Mouse (Mus musculus): ENCODE measurements around the gene Aven.

Aven gene

DNA sequence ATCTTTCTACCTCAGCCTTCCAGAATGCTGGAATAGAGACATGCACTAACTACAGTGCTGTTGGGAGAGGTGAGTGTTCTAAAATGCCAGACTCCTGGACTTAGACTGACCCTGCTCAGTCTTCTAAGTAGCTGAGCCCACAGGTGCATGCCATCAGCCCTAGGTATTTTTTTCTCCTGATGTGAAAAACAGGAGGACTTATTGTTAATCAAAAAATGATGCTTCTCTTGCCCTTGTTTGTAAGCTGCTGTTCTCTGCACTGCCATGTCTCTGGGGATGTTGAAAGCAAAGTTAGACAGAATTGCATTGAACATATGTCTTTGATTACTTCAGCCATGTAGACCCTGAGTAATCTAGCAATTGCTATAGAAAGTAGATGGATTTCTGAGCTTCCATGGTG, 64.7 kb downstream of the Aven start:
- DNase-seq (ENCODE audit: low spot score in 2 of 2): no peak

DNA sequence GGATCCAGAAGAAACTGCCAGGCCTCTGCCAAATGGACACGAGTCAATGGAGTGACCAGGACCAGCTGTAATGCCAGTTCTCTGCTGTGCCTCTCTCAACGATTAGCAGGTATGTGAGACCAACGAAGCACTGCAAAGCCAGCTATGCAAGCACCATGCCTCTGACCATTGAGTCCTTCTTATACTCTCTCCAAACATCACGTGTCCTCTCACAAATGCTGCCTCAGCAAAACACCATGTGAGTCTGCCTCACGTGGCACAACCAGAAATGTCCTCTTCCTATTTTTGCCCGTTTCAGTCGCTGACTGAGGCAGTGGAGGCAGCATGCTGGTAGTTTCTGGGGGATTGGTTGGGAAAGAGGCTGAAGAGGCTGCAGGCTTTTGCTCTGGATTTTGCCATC, 68.8 kb downstream of the Aven start:
- DNase-seq (ENCODE audit: low spot score in 2 of 2): no peak

DNA sequence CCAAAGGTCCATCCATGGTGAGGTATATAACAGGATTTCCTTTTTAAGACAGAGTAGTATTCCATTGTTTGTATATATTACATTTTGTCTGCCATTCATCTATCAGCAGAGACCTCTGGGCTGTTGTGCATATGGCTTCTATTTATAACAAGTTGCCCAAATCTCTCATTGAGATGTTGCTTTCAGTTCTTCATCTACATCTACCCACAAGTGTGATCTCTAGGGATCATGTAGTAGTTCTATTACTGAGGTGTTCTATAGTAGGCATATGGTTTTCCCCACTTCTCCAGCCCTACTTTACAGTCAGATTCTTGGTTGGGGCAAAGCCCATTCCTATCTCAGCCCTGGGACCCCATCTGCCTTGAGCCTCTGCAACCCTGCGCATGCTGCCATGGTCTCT, 72.3 kb downstream of the Aven start:
- no peak for DNase-seq (ENCODE audit: low spot score in 2 of 2)

DNA sequence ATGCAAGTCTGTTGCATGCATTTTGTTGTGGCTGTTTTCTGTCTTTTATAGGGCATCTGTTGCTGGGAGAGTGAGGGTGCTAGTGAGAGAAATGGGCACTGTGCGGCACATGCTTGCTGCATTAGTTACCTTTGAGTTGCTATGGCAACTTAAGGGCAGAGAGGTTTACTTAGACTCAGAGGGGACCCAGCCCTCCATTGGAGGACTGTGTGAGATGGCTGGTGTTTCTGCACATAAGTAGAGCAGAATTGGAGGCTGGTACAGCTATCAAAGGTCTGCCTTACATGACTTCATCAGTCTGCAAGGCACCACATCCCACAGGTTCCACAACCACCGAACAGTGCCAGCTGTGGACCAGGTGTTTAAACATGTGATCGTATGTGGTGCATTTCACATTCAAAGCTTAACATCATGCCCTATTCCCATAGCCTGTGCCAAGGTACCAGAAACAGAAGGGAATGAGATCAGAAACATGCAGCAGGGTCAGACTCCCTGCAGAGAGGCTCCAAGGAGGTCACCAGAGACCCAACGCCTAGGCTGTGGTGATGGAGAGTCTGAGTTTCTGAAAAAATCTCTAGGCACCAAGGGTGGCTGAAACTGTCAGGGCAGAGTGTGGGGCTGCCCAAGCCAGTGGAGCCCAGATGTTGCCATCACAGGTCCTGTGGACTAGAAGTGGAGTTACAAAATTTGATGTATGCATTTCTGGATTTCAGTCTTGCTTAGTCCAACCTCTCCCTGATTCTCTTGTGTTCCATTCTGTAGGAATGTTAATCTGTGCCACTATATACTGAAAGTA, 73.7 kb downstream of the Aven start:
- DNase-seq (ENCODE audit: low spot score in 2 of 2): no peak

DNA sequence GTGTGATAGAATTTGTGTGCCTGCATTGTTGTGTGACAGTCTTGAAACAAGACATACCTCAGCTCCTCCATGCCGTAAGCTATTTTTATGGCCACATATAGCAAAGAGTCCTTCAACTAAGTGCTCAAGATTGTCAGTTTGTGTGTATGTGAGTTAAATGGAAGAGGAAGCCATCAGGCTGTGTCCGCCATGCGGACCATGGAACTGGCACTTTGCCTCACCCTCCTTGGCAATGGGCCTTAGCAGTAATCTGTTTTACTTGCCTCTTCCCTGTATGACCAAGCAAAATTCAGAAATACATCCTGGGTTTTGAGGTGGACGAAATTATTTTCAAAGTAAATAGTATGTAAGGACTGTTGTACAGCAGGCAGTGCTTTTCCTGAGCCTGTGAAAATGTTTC, 75.0 kb downstream of the Aven start:
- no peak for DNase-seq (ENCODE audit: low spot score in 2 of 2)

DNA sequence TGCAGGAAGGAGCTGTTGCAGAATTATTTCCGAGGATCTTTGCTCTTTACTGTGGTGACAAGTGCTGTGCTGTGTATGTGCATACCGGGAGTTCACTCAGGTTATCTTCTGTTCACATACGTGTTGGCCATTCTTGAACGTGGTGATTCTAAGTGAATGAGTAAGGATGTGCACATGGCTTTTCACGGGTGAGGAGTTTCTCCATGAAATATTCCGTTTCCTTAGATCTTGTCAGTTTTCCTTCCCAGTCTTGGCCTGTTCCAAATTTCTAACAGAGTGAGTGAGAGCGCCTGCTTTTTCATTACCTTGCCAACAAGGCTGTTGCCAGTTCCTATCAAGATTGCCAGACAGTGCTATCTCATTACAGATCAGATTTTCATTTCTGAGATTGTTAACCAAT, 98.2 kb downstream of the Aven start:
- DNase-seq (ENCODE audit: low spot score in 2 of 2): no peak

DNA sequence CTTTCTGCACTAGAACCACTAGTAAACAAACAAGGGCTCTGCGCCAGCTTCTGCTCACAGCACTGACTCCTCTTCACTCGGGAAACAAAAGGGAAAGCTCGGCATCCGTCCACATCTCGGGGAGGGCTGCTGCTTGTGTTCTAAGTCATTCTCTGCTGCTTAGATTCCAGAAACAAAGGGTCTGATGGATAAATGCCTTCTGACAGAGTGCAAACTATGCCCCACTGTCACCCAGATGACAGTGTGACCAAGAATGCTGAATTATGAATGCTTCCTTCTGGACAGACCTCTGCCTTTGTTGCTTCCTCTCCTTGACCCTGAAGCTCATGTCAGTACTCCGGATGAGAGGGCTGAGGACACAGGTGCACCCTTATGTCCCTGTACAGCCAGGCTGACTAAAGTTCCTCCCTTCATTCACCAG, 98.7 kb downstream of the Aven start:
- no peak for DNase-seq (ENCODE audit: low spot score in 2 of 2)

DNA sequence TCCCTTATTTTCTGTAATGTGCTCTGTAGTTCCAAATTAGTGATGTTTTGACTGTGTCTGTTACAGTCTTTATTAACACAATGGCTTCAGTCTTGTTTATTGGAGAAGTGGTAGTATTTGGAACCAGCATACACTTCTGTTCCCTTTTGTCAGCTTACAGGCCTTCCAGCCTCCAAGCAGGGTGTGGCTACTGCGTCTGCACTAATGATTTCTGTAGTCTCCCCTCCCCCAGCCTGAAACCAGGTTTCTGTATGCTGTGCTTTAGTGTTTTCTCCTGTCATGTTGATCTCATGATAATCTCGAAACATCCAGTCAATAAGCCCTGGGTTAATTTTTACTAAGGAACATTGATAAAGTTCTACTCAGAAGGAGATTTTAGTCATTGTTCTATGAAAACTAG, 100.6 kb downstream of the Aven start:
- no peak for DNase-seq (ENCODE audit: low spot score in 2 of 2)

DNA sequence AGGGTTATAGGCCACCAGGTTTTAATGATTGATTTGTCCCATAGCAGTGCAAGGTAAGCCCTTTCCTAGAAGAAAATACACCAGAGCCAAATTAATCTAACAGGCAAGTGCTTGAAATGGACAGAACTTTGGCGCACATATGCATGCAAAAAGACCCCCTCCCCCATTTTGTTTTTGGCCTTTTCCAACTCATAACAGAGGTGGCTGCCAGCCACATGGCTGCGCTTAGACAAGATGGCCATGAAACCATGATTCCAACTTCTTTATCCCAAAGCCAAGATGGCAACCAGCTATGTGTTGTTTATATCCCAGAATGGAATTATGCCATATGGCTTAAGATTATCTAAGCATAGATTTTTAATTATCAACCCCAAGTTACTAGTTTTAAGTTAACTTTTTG, 101.0 kb downstream of the Aven start:
- no peak for DNase-seq (ENCODE audit: low spot score in 2 of 2)

DNA sequence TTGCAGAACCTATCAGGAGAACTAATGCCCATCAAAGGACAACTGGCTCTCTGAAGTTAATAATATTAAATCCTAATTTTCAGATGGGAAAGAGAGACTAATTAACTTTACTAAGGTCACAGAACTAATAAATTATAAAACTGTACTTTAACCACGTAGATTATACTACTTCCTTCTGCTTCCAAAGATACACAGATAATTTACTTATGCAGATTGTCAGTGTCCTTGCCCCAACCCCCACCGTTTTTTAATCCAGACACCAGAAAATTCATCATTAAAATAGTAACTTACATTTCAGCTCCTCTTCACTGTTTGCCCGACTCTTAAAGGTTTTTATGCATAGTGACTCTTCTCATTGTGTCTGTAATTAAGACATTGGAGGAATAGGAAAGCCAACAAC, 103.0 kb downstream of the Aven start:
- no peak for DNase-seq (ENCODE audit: low spot score in 2 of 2)

DNA sequence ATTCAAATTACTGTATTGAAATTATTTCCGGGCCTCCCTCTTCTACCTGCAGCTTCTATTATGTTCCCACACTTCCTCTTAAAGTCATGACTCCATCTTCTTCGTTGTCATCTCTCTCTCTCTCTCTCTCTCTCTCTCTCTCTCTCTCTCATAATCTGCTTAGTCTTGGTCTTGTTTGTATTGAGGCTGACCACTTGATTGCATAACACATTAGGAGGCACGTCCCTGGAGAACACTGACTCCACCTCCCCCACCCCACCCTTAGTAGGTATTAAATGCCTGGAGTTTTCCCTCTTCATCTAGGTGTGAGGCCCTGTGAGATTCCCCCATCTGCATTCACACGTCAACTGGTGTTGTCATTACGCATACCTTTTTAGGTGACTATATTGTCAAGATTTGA, 103.7 kb downstream of the Aven start:
- no peak for DNase-seq (ENCODE audit: low spot score in 2 of 2)

DNA sequence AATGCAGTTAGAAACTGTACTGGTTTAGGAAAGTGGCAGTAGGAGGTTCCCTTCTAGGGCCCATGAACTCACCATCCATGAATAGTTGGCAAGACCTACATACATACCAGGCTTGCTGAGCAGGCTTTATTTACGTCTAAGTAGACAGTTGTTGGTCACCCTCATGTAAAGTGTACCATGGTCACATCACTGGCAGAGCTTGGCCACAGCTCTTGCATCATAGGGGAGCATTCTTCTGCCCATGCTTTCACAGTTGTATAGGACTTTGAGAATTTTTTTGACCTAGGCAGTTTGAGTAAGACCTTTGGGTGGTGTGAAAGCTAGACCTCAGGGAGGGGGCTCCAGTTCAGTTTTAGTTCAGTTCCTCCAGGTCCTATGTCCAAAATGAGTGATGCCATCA, 104.3 kb downstream of the Aven start:
- no peak for DNase-seq (ENCODE audit: low spot score in 2 of 2)

DNA sequence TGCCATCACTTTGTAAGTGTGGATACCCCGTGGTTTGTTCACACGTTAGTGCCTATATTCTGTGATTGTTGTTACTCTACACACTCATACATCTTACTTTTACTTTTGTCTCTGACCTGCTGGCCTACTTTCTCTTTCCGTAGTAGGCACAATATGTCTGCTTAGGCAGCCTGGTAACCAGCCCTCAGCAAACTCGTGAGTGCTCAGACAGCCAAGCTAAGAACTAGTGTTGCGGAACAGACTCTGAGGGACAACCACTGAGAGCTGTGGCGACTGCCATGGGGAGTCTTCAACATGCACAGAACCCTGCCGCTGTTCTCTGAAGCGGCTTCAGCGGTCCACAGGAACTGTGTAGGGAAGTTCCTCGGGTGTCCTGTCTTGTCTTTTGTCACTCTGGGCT, 107.5 kb downstream of the Aven start:
- no peak for DNase-seq (ENCODE audit: low spot score in 2 of 2)

DNA sequence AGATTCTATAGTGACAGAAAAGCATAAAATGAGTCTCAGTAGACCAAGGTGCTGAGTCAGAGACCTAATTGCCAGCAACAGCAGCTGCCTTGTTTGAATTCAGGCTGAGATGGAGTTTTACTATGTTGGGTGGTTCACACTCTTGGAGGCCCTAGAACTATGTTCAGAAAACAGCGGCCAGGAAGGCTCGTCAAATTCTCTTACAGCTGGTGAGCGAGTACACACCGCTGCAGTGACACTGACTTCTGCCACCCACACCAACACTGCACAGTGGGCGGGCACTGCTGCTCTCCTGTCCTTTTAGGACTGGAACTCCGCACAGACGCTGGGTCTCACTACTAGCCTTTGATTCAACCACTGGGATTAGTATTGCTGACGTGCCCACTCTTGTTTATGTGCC, 109.7 kb downstream of the Aven start:
- no peak for DNase-seq (ENCODE audit: low spot score in 2 of 2)

DNA sequence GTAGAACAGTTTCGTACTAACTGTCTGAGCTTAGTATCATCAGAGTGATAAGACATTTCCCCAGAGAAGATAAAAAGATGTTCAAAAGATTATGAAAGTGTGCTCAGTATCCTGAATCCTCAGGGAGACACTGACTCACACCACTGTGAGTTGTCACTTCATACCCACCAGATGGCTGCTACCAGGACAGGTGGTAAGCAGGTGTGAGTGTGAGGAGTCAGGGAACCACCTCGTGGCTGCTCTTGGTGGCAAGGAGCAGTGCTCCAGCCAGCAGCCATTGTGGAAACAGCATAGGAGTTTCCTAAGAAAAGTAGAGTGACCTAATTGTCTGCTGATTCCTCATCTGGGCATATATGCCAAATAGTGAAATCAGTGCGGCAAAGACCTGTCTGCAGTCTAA, 113.8 kb downstream of the Aven start:
- DNase-seq (ENCODE audit: low spot score in 2 of 2): no peak

DNA sequence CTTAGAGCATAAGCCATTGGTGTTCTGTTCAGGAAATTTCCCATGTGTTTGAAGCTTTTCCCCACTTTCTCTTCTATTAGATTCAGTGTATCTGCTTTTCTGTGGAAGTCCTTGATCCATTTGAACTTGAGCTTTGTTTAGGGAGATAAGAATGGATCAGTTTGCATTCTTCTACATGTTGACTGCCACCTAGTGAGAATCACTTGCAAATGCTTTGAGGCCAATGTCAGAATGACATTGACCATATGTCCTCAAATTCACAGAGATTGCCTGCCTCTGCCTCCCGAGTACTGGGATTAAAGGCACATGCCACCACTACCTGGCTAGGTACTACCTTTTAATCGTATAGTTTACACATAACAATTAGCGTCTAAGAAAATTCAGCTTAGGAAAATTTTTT, 119.9 kb downstream of the Aven start:
- no peak for DNase-seq (ENCODE audit: low spot score in 2 of 2)

DNA sequence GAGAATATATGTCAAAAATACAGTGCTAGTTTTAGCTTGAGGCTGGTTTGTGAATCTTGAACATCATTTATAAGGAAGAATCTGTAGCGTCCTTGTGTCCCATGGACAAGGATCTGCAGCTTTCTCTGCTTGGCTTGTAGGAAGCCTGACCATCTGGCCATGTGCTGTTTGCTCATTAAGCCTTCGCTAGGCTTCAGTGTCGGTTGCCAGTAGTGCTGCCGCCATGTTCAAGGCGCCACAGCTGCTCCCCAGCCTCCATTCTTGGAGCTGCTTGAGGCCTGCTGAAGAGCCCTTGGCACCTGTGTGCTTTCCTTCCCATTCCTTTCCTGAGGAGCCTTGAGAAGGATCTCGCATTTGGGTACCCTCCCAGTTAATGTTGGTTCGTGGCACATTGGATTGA, 121.6 kb downstream of the Aven start:
- DNase-seq (ENCODE audit: low spot score in 2 of 2): no peak

DNA sequence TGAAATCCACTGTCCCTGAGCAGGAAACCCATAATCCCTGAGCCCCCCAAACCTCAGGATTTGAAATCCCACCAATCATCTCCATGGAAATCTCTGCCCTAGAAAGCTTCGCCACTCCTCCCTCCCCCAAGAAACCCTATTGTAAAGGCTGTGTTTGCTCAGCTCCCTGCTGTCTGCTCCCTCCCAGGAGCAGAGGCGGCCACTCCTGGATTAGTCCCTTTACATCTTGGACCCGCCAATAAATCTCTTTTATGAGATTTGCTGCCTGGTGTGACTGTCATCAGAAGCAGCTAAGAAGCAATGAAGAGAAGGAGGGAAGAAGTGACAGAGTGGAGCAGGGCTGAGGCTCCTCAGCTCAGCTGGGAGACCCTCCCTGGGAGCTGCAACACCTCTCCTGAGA, 124.4 kb downstream of the Aven start:
- no peak for DNase-seq (ENCODE audit: low spot score in 2 of 2)

DNA sequence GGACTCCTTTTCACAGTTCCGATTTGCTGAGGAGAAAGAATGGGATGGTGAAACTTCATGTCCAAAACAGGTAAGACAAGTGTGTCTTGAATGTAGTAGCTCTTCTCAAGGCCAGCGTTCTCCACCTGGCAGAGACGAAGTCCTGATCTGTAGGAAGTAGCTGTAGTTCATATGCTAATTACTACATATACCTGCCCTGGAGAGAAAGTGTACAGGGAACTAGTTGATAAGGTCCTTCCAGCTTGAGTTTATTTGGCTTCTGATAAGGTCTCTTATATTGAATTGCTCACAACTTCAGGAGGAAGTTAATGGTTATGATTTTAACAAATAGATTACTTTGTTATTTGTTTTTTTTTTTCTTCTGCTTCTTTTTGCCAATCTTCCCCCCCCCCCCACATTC, 132.4 kb downstream of the Aven start:
- no peak for DNase-seq (ENCODE audit: low spot score in 2 of 2)

DNA sequence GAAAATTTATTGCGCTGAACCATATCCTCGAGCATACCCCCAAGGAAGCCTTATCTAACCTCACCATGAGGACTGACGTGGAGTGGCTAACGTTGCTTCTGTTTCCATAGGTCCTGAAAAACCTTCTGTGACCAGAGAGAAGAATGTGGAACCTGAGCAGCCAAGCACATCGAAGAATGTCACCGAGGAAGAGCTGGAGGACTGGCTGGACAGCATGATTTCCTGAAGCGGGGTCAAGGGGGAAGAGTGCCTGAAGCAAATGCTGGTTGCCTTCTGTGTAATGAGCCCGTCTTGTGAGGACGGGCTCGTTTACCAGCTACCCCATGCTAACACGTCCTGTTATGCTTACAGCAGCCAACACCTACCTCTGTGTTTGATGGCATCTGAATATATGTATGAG, 137.9 kb downstream of the Aven start:
- no peak for DNase-seq (ENCODE audit: low spot score in 2 of 2)

DNA sequence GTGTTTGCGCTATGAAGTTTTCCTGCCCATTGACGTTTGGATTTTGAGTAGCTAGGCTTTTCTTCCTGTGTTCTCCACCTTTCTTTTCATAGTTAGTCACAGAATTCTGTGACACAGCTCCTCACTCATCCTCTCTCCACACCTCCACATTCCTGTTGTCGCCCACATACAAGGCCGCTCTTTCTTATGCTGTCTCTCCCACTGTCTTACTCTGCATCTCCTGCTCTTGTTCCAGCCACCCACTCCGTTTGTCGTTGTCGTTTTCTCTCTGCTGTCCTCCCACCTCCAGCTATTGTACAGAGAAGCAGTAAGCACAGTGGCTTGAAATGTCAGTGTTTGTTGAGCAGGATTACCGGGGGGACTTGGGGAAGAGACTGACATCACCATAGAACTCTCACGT, 139.8 kb downstream of the Aven start:
- DNase-seq (ENCODE audit: low spot score in 2 of 2): no peak

DNA sequence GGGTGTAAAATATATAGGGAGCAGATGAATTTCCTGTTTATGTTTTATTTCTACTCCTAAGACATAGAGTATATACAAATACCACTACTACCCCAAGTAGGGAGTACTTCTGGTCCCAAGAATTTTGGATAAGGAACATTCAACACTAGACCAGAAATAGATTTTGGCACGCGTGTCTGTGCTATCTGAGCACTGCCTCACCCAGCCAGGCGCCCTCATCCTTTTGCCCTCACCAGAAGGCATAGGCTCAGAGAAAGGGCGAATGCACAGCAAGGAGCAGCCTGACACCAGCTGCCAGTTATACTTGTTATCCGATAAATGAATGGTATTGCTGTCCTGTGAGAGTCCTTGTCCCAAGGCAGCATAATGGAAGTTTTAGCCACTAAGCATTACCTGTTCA, 144.4 kb downstream of the Aven start:
- DNase-seq (ENCODE audit: low spot score in 2 of 2): no peak

DNA sequence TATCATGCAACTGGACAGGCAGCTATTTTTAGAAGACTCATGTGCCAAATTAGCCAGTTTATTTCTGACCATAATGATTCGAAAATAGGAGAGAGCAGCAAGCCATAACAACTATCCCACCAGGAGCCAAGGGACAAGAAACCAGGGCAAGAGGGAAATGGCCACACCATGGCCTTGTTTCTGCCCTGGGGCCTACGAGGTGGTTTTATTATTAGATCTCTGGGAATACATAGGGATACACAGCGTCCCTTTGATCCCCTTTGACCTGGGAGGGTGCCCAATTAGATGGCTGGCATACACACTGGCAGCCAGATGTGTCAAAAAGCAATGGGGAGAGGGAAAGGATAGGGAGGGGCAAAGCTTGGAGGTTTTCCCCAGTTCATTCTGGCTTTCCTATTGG, 161.1 kb downstream of the Aven start:
- no peak for DNase-seq (ENCODE audit: low spot score in 2 of 2)

DNA sequence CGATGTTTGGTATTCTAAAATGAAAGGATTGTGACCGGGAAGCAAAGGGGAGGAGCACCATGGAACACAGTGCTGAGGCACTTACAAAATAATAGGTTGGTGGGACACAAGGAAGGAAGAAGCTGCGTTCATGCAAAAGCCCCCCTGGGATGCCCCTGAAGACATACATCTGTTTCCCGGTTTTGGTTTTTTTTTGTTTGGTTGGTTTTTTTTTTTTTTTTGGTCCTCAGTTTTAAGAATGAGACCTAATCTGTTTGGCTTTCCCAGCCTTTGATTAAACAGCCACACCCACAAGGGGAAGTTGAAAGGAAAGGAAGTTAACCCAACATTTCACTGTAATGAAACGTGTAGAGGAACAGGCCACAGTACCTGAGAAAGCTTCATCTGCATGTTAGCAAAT, 163.4 kb downstream of the Aven start:
- no peak for DNase-seq (ENCODE audit: low spot score in 2 of 2)
